Mouse (Mus musculus) B cell, adult 62 days (primary cell): Measurements from ENCODE around the gene Gm8297. TPM values are rescaled to one million over a fixed set of nuclear protein-coding genes. Genes with fewer than 3 reads are reported as not detected.

Source experiments
- total RNA-seq: library from RNA; stranded (reverse); gene quantifications from 4 replicates; pipeline ENCODE4 v1.2.4, GENCODE M21; 2023

Gm8297 gene
- total RNA-seq = not detected in 4 replicates

DNA sequence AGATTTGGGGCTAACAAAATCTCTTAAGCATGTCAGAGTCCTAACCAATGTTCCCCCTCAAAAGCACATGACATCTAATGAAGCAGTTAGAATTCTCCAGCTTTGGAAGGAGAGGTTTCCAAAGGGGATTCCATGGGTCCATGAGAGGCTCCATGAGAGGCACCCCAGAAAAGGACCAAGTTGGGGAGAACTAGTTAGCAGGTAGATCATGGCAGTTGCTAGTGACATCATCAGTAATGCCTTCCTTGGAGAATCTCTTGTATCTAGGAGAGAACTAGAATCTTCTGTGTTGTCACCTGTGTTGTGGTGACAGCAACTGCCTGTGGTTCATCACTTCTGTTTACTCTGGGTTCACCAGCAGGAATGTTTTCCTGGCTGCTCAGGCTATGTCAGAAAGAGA, at the start of gene Gm8297:
Gene Gm8297 (plus strand): TSS at position 301 of the 400 bp plus-strand sequence.

DNA sequence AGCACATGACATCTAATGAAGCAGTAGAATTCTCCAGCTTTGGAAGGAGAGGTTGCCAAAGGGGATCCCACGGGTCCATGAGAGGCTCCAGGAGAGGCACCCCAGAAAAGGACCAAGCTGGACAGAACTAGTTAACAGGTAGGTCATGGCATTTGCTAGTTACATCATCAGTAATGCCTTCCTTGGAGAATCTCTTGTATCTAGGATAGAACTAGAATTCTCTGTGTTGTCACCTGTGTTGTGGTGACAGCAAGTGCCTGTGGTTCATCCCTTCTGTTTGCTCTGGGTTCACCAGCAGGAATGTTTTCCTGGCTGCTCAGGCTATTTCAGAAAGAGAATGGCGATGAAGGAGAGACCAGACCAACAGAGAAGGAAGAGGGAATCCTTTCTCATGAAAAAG, 31.9 kb downstream of the Gm8297 start, which contains the start of gene Gm3298:
Gene Gm3298 (plus strand): TSS at position 301 of the 400 bp plus-strand sequence.

Other genes starting within 250 kb of the Gm8297 start
- gene Gm9602, start 207.6 kb upstream of the Gm8297 start, total RNA-seq = not detected in 4 replicates
- gene Gm3269, start 145.8 kb upstream of the Gm8297 start, total RNA-seq = not detected in 4 replicates
- not detected in 4 replicates for gene Gm3264, start 128.4 kb upstream of the Gm8297 start, total RNA-seq
- gene Gm3278, start 91.5 kb upstream of the Gm8297 start, total RNA-seq = not detected in 4 replicates
- not detected in 4 replicates for gene Gm3298, start 32.0 kb downstream of the Gm8297 start, total RNA-seq
- gene 4930555G01Rik, start 66.7 kb downstream of the Gm8297 start, total RNA-seq = not detected in 4 replicates
- gene Gm8281, start 87.1 kb downstream of the Gm8297 start, total RNA-seq = not detected in 4 replicates
- not detected in 4 replicates for gene Gm8279, start 147.6 kb downstream of the Gm8297 start, total RNA-seq
- gene Gm3317, start 180.6 kb downstream of the Gm8297 start, total RNA-seq = not detected in 4 replicates
- gene Gm8271, start 201.9 kb downstream of the Gm8297 start, total RNA-seq = not detected in 4 replicates